Mouse (Mus musculus) brain, embryonic 14.5 days (tissue): ENCODE data around the gene Hs3st5.

ENCODE experiments used
- CTCF ChIP-seq: fragments of 200-500 bp; IDR thresholded peaks from 2 replicates; pipeline ENCODE4 v1.5.1; 2012; ENCODE audit warnings: inconsistent platforms, mild to moderate bottlenecking, moderate library complexity, borderline replicate concordance; ENCODE audit not compliant: insufficient read depth, insufficient read length; ENCODE audit errors: extremely low read depth
- POLR2A ChIP-seq: fragments of 200-500 bp; IDR thresholded peaks from 2 replicates; pipeline ENCODE4 v1.6.1; 2012; ENCODE audit warnings: mild to moderate bottlenecking, inconsistent platforms, borderline replicate concordance; ENCODE audit not compliant: poor library complexity, insufficient read depth, insufficient read length, severe bottlenecking; ENCODE audit errors: extremely low read depth

- no peak for TF ChIP-seq CTCF
- TF ChIP-seq POLR2A: no peak
Observed at GRCm38 (mm10) chr10:36774898-36775297, 268.3 kb downstream of the Hs3st5 start.
